Mouse (Mus musculus): ENCODE measurements around the gene Gm49321. TPM values are rescaled to one million over a fixed set of nuclear protein-coding genes. Genes with fewer than 3 reads are reported as not detected.

Gm49321 gene
- total and polyA plus RNA-seq, 2 experiments from 2014 or later, result 14.7 TPM; not detected in 1

DNA sequence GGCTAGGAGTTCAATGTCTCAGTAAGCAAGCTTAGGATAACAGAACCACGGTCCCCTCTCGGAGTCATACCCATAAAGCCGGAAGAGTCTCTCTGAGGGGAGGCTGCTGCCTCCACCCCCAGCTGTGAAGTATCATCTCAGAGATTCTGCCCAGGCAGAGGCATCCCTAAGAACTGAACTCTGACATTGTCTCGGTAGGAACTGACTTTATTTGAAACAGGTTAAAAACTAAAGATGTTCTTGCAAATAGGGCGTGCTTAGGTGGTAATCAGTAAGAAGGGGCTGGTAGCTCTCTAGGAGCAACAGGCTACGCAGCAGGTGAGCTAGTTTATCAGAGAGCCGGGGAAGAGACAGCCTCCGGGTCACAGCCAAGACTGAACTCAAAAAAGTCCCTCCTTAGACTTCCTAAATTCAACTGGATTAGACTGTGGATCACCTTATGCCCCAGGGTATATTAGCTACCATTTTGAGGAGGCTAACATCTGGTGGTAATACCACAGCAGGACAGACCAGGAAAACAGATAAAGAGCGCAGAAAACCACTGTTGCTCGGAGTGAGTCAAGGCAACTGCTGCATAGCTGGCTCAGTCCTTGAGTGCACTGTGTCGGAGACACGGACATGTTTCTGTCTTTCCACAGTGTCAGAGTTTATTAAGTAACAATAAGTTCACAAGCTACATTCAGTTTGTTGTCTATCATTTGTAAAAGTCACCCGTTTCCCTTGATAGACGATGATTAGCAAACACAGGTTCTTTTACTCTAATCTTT is 16.1 kb downstream of the Gm49321 start:
- H3K27ac ChIP-seq (ENCODE audit: low read depth, low read length), result no peak overlapping the region
- no peaks in the 10 kb centered on the region for H3K27me3 ChIP-seq (ENCODE audit: insufficient read depth, low read length)
- H3K4me2 ChIP-seq (ENCODE audit: low read depth, low read length, poor library complexity, severe bottlenecking), result peak overlapping the region; percentile 51
- no peaks in the 10 kb centered on the region for H3K4me1 ChIP-seq (ENCODE audit: insufficient read depth, low read length)
- ATAC-seq (ENCODE audit: low FRiP score), result no peak
- no peaks in the 10 kb centered on the region for H3K36me3 ChIP-seq (ENCODE audit: insufficient read depth, low read length)
- 54% methylated on average over 14 of the region's 14 CpGs for WGBS
- H3K4me3 ChIP-seq (ENCODE audit: low read depth, low read length), result peak overlapping the region; percentile 31
- TF ChIP-seq CTCF (IDR thresholded peaks at IDR 0.05), result no peak
- no peak for DNase-seq (ENCODE audit: low spot score)
- no peaks in the 10 kb centered on the region for H3K9me3 ChIP-seq (ENCODE audit: low read length)
- no peak overlapping the region for H3K9ac ChIP-seq (replicated peaks; ENCODE audit: low read length, poor library complexity, severe bottlenecking)

- WGBS, result 82% methylated on average over 5 of the region's 5 CpGs
Observed at GRCm38 (mm10) chr12:73954785-73955184, 17.3 kb downstream of the Gm49321 start.

GRCm38 (mm10) chr12:73957676-73958075 is 20.2 kb downstream of the Gm49321 start:
- Histone ChIP-seq H3K4me1 (ENCODE audit: insufficient read depth, low read length) (no peaks in the 10 kb centered on the region), H3K4me2 (ENCODE audit: low read depth, low read length, poor library complexity, severe bottlenecking) (no peak overlapping the region), H3K9me3 (ENCODE audit: low read length) (no peaks in the 10 kb centered on the region), H3K27ac (ENCODE audit: low read depth, low read length) (no peak overlapping the region), H3K4me3 (ENCODE audit: low read depth, low read length) (no peak overlapping the region), H3K9ac (replicated peaks; ENCODE audit: low read length, poor library complexity, severe bottlenecking) (no peak overlapping the region), H3K27me3 (ENCODE audit: insufficient read depth, low read length) (no peaks in the 10 kb centered on the region), H3K36me3 (ENCODE audit: insufficient read depth, low read length) (no peaks in the 10 kb centered on the region)
- no peak for DNase-seq (ENCODE audit: low spot score)
- no peak for ATAC-seq (ENCODE audit: low FRiP score)
- no peak for TF ChIP-seq CTCF (IDR thresholded peaks at IDR 0.05)
- WGBS, result 84% methylated on average over 3 of the region's 3 CpGs

More at GRCm38 (mm10) chr12:73954785-73955184, 17.3 kb downstream of the Gm49321 start:
- Histone ChIP-seq H3K27me3 (ENCODE audit: insufficient read depth, low read length) (no peaks in the 10 kb centered on the region), H3K4me2 (ENCODE audit: low read depth, low read length, poor library complexity, severe bottlenecking) (no peak overlapping the region), H3K9me3 (ENCODE audit: low read length) (no peaks in the 10 kb centered on the region), H3K4me3 (ENCODE audit: low read depth, low read length) (no peak overlapping the region), H3K4me1 (ENCODE audit: insufficient read depth, low read length) (no peaks in the 10 kb centered on the region), H3K27ac (ENCODE audit: low read depth, low read length) (no peak overlapping the region), H3K36me3 (ENCODE audit: insufficient read depth, low read length) (no peaks in the 10 kb centered on the region), H3K9ac (replicated peaks; ENCODE audit: low read length, poor library complexity, severe bottlenecking) (no peak overlapping the region)
- no peak for DNase-seq (ENCODE audit: low spot score)
- TF ChIP-seq CTCF (IDR thresholded peaks at IDR 0.05), result no peak
- no peak for ATAC-seq (ENCODE audit: low FRiP score)

DNA sequence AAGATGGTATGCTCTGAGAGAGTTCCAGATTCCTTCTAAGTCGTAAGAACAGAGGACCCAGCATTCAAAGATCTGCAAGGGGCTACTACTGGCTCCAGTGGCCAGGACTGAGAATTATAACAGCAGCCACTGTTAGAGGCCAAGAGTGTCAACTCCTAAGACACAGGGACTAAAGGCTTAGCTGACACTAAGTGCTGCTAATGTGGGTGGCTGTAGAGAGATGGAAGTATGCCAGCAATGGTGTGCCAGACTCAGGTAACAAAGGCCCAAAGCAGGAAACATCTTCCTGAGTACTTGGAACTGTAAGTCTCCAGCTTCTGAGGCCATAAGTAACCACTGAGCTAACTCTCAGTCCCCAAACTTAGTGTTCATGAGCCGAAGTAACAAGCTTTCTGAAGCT is 21.4 kb downstream of the Gm49321 start:
- 92% methylated on average over 2 of the region's 2 CpGs for WGBS
- ATAC-seq (ENCODE audit: low FRiP score), result no peak
- H3K9ac ChIP-seq (replicated peaks; ENCODE audit: low read length, poor library complexity, severe bottlenecking), result no peak overlapping the region
- H3K4me2 ChIP-seq (ENCODE audit: low read depth, low read length, poor library complexity, severe bottlenecking), result no peak overlapping the region
- no peaks in the 10 kb centered on the region for H3K4me1 ChIP-seq (ENCODE audit: insufficient read depth, low read length)
- no peaks in the 10 kb centered on the region for H3K9me3 ChIP-seq (ENCODE audit: low read length)
- H3K27ac ChIP-seq (ENCODE audit: low read depth, low read length), result no peak overlapping the region
- no peak for TF ChIP-seq CTCF (IDR thresholded peaks at IDR 0.05)
- no peaks in the 10 kb centered on the region for H3K36me3 ChIP-seq (ENCODE audit: insufficient read depth, low read length)
- no peak for DNase-seq (ENCODE audit: low spot score)
- H3K4me3 ChIP-seq (ENCODE audit: low read depth, low read length), result no peak overlapping the region
- no peaks in the 10 kb centered on the region for H3K27me3 ChIP-seq (ENCODE audit: insufficient read depth, low read length)

DNA sequence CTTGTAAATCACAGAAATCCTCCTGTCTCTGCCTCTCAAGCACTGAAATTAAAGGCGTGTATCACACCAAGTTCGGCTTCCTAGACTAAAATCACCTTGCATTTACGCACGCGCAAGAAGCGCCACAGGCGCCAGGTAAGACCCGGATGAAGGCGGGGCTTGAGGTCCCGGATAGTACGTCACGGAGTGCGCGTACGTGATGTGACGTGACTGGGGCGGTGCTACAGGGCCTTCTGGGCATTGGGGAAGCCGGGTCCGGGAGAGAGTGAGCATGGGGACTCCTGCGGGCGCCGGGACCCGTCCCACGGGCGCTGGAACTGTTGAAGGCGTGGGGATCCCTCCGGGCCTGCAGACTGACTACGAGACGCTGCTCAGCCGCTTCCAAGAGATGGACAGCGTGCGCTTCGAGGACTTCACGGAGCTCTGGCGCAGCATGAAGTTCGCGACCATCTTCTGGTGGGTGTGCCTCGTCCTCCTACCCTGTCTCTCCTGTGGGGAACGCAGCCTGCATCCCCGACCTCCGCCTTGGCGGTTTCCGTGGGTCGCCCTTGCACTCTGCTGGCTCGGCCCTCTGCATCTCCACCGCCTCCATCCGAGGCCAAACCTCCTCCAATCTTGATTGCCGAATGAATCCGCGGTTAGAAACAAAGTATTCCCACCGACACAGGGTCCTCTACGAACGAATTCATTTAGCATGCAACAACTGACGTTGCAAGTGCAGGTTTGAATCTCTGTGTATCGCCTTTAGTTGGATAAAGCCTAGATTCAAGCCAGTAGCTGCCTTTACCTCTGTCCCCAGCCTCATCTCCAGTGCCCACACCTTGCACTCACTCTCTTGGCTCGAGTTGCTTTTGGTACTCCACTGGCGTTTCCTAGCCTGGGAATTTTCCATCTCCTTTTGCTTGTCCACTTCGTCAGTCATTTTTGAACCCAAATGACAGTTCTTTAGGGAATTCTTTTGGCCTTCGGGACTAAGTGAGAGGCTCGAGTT is 27.1 kb downstream of the Gm49321 start, which contains the start of gene Snapc1:
Gene Snapc1 (plus strand): TSS at position 191 of the 991 bp plus-strand sequence.
- ATAC-seq (ENCODE audit: low FRiP score) (peak; percentile 99), DNase-seq (ENCODE audit: low spot score) (peak; percentile 98)
- peak within 1 kb of the TSS; percentile 71 for H3K4me2 ChIP-seq (ENCODE audit: low read depth, low read length, poor library complexity, severe bottlenecking)
- peak within 1 kb of the TSS; percentile 89 for H3K4me3 ChIP-seq (ENCODE audit: low read depth, low read length)
- no peaks in the 10 kb centered on the region for H3K9me3 ChIP-seq (ENCODE audit: low read length)
- TF ChIP-seq CTCF (IDR thresholded peaks at IDR 0.05), result no peak
- peak within 1 kb of the TSS; percentile 80 for H3K27ac ChIP-seq (ENCODE audit: low read depth, low read length)
- no peaks in the 10 kb centered on the region for H3K27me3 ChIP-seq (ENCODE audit: insufficient read depth, low read length)
- H3K4me1 ChIP-seq (ENCODE audit: insufficient read depth, low read length), result no peaks in the 10 kb centered on the region
- peaks cover 10% of the 10 kb centered on the region for H3K36me3 ChIP-seq (ENCODE audit: insufficient read depth, low read length)
- 1% methylated on average over 60 of the region's 60 CpGs for WGBS
- H3K9ac ChIP-seq (replicated peaks; ENCODE audit: low read length, poor library complexity, severe bottlenecking), result peak within 1 kb of the TSS; percentile 81
